Mouse (Mus musculus) layer of hippocampus, postnatal 10 days (tissue): ENCODE results near the gene Ankrd39. TPM values are rescaled to one million over a fixed set of nuclear protein-coding genes. Genes with fewer than 3 reads are reported as not detected.

Experiments used
- DNase-seq, 2 experiments: peaks; one replicate each; pipeline ENCODE4 v3.0.0; 2021; ENCODE audit warnings: low spot score in 2 of 2
- total RNA-seq, 2 experiments: library from RNA; stranded (reverse); gene quantifications; 2 replicates each; pipeline ENCODE4 v1.2.3; 2021

Ankrd39 gene
- total RNA-seq, 2 experiments from 2014 or later: 10.9 to 15.9 TPM

DNA sequence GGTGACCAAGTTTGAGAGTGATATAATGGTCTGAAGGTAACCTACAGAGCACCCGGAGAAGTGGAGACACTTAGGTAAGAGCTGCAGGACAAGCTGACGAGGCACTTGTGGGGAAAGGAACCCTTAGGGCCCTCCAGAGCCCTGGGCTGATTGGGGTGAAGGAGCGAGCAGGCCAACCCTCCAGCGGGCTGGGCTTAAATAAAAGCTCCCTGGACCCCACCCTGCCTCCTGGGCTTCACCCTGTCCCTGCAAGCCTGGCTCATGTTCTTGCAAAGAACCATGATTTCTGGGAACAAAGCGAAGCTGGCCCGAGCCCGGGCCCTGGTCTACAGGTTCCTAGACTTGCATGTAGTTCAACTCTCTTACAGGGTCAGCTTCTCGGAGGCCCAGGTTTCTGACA lies 26.3 kb upstream of the Ankrd39 start:
- no peak for DNase-seq

- DNase-seq: no peak
These were observed 25.5 kb upstream of the Ankrd39 start for GRCm38 (mm10) chr1:36572709-36573108.

DNA sequence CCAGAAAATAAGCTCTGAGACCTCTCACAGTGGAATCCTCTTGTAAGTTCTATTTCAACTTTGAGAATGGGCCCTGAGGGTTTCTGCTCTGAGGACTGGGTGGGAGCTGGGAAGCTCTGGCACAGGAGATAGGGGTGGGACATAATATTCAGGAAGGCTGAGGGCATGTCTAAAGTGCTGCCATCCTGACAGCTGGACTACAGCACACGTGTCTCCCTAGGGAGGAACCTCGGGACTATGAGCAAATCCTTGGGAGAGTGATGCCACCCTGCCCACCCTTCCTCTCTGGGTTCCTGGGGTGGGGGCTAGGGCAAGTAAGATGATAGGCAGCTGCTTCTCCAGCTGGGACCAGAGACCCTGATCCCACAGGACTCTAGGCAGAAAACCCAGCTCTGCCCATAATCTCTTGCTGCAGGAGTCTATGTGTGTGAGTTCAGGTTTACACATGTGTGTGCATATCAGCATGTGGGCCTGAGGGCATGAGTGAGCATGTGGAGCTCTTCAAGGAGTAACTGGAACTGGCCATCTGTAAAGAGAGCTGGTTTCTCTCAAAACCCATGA lies 25.0 kb upstream of the Ankrd39 start:
- DNase-seq: no peak

- DNase-seq: no peak
These were observed 24.4 kb upstream of the Ankrd39 start for GRCm38 (mm10) chr1:36571627-36572026.

- no peak for DNase-seq
These were observed 23.1 kb upstream of the Ankrd39 start for GRCm38 (mm10) chr1:36570320-36570719.

DNA sequence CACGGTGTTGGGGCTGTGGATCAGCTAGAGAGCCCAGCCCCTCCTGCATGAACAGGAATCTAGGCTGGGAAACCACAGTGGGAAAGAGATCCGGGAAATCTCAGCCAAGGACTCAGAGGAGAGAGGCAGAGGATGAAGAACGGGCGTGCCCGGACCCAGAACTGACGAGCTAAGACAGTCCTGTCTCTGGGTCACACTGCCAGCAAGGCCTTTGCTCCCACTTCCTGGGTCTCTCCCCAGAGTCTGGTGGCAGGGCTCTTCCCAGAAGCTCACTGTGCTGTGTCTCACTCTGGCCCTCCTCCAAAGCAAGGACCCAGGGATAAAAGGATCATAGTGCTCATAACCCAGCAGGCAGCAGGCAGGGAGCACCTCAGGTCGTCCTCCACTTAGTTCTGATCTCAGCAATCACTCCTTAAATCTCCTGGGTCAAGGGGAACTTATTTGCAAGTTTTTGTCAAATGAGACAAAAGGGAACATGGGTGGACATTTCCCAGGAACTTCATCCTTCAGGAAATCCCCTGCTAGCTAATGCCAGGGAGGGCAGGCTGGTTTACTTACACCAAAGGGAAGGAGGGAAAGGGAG lies 22.5 kb upstream of the Ankrd39 start:
- no peak for DNase-seq

DNA sequence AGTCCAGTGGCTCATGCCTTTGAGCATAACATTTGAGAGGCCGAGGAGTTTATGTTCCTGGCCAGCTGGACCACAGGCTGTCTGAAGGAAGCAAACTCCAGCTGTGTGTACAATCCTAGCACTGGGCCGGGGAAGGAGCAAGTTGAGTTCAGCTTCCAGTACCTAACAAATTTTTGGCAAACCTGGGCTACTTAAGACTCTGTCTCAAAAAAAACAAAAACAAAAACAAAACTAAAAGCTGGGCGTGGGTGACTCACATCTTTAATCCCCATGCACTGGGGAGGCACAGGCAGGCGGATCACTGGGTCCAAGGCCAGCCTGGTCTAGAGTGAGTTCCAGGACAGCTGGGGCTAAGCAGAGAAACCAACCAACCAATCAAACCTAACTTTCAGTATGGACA lies 21.5 kb upstream of the Ankrd39 start:
- DNase-seq: no peak

DNA sequence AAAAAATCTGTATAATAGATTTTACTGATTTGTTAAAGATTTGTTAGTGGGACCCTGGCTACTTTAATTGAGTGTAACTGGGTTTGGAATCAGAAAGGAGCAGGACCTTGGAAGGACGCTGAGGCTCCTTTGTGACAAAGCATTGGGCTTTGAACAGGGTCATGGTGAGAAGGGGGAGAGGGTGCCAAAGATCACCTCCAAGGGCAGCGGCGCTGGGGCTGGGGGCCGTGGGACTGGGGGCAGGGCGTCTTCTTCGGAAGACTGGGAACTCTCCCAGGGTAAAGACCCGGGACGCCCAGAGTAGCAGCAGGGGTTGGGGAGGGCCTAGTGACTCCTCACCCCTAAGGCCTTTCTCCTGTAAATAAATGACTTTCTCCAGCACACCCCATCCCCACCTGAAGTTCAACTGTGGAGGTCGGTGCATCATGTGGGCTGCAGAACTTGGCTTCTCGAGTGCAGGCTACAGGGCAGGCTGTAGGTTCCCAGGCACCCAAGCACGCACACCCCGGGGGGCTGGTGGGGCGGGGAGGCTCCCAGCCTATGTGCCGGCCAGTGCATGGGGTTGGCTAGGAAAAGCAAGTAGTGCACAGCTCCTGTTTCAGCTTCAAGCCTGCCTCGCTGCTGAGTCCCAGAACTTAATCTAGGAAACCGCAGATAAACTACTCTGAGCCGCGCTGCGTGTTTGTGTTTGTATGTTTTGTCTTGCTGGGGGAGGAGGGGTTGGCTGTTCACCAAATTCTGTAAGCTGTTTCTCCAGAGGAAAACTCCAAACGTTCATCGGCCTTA lies 20.8 kb upstream of the Ankrd39 start:
- DNase-seq: no peak

DNA sequence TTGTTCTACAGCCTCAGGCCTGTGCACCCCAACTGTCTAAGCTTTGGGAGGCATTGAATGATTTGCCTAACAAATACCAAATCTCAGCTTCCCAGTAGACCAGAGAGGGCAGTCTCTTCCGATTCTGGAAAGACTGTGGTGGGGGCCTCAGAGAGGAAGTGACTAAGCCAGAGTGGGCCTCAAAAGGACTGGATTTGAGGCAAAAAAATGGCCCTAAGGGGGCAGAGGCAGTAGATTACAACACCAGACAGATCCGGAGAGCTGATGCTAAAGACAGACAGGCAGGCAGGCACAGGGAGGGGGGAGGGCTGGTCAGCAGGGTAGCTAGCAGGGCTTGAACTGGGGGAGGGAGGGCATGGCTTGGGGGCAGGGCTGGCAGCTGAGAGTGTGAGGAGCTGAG lies 19.2 kb upstream of the Ankrd39 start:
- DNase-seq: no peak

DNA sequence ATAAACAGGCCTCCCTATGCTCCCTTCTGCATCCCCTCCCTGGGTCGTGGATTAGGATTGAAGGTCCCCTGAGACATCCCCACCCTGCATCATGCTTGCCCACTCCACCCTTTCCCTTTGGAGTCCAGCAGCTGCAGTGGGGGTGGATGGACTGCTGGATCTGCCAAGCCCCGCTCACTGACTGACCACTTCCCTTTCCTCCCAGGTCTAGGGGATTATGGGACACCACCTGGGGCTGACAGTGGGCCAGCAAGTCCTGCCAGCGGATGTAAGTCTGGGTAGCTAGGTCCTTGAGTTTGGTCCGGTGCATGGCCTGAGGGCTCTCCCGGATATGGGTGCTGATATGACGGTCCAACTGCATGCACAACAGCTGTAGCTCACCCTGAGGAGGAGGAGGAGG lies 16.9 kb upstream of the Ankrd39 start:
- no peak for DNase-seq

DNA sequence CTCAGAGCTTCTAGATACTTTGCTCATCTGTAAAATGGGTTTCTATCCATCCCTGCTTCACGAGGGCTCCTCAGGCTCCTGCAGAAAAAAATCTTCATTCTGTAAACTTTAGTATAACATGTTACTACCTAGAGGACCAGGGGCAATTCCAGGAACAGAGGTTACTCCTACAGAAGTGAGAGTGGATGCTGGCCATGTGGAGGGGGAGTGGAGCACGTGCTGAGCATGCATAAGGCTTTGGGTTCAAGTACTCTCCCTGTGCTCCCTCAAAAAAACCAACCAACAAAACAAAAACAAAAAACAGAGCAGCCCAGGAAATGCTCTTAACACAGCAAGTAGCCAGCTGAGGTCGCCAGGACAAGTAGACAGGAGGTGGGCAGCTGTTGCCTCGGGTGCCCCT lies 16.4 kb upstream of the Ankrd39 start:
- no peak for DNase-seq

DNA sequence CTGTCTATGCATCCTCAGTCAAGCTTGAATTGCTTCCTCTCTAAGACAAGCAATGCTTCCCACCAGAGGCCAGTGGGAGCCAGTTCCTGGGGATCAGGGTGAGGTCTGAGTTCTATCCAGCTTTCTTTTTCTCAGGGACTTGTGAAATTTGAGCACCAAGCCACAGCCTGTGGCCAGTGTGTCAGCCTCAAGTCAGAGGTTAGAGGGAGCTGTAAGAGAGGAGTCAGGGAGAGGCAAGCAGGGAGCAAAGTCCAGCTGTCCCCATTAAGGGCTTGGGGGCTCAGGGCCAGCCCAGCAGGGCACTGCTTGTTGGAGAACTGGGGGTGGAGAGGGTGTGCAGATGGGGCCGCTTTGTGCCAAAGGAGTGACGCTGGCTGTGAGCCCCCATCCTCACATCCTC lies 16.0 kb upstream of the Ankrd39 start:
- DNase-seq: no peak

GRCm38 (mm10) chr1:36562388-36562787 lies 15.1 kb upstream of the Ankrd39 start:
- DNase-seq: no peak

DNA sequence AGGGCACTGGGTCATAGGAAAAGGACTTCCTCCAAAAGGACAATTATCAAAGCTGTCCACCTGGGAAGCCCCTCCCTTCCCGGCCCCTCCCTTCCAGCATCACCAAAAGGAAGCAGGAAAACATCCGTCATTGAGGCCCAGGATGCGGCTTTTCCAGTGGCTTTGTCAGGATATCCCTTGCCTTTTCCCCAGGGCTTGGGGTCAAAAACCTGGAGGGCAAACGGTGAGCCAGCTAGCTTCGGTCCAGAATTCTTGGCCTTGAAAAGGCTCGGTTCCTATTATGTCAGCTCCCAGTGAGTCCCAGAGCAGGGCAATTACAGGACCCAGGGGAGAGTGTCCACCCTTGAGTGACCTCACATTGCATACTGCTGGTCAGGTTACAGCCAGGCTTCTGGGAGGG lies 13.7 kb upstream of the Ankrd39 start:
- DNase-seq: no peak

DNA sequence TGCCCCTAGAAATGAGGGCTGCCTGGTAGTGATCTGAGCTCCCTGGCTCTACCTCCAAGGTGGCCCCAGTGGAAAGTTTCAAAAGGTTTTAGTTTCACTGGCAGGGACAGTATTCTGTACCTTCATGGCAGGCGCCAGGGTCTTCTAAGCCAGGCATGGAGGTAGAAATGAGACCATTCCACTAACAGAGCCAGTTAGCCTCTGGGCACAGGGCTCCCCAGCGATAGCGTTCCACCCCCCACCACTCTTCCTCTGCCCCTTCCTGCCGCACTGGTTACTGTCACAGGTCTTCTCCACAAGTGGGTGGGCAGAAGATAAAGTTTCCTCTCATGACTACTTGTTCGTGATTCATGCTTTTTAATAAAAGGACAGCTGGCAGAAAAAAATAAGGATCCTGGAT lies 12.6 kb upstream of the Ankrd39 start:
- DNase-seq: no peak

DNA sequence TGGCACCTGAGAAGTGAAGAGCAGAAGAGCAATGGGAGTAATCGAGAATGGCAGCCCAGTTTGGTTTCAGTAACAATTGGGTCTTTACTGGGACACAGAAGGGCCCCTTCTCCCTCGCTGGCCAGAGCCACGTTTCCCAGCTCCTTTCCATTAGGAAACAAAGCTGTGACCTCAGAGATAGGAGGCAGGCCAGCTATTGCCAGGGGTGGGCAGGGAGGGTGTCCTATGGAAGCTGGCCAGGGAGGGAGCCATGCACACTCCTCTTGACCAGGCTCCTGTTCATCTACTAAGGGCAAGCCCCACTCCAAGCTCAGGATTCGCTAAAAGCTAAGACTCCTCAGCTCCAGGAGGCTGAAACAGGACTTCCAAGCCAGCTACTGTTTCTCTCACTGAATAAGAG lies 12.0 kb upstream of the Ankrd39 start:
- no peak for DNase-seq

DNA sequence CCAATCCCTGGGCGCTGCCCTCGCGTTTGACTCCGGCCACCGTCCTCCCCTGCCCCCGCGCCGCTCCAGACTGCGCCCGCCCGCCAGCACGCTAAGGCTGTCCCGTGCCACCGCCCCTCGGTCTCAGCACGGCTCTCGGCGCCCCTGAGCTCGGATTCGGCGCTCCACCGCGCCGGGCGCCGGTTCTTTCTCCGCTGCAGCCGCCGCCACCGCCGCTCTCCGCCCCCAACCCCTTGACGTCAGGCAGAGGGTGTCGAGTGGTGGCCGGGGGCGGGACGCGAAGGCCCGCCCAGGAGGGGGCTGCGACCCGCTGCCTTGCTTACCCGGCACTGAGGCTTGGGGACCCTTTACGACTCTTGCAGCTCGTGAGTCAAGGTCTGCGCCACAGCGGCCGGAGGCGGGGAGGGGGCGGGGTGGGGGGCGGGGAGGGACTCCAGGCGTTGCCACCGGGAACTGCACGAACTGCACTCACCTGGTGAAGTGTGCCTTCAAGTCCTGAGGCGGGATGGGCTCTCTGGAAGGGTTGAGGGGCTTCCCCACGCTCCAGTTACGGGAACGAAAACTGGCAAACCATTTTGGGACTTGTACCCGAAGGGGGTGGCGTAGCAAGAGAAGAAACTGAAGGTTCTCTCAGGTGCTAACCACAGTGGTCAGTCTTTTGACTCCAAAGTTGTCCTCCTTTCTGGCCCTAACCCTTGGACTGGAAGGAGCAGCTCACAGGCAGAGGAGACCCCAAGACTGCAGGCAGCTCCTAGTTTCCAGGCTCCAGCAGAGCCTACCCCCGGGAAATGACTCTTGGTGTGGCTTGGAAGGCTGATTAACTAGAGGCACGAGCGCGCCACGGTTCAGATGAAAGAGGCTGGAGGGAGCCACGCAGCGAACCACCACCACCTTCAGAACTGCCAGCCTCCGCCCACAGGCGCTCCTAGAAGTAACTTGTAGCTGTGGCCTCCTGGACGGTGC lies 11.1 kb upstream of the Ankrd39 start, which contains the start of gene Sema4c:
TSS of gene Sema4c (minus strand) at position 319 of the 963 bp plus-strand sequence.
- peak; percentile 72 to 81 for DNase-seq

- peak; percentile 78 to 87 for DNase-seq
These were observed 10.3 kb upstream of the Ankrd39 start for GRCm38 (mm10) chr1:36557457-36558011.

DNA sequence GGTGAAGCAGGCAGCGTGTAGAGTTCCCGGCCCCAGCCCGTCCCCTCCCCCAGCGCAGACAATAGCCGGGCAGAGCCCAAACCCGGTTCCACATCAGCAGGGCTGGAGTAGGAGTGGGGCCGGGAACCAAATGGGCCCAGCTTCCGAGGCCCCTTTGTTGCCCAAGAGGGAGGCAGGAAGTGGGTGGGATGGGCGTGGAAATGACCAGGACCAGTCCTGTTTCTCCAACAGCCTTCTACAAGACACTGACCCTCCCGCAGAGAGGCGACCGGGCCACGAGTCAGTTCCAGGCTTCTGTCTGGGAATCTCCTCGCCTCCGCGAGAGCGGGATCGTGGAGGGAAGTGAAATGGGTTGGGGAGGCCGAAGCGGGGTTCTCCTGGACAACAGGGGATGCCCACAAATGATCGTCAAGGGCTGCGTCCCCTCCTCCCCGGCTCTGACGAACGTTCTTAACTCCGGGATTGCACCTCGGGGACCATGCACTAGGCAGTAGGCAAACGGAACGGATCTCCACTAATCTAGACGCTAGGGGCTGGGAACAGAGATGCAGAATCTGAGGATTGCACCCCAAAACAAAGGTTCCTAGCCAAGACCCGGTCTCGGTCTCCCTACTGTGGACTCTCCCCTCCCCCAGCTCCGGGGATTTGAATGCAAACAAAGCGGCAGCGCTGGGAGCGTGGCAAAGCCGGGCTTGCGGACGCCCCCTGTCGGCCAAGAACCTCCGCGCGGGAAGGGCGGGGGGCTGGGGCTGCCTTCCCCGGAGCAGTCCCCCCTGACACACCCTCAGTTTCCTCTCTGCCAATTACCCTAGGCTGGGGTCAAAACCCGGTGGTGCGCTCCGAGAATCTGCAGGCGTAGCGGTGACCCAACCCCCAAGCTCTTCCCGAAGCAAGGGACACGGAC lies 9.6 kb upstream of the Ankrd39 start:
- peak; percentile 99 for DNase-seq

DNA sequence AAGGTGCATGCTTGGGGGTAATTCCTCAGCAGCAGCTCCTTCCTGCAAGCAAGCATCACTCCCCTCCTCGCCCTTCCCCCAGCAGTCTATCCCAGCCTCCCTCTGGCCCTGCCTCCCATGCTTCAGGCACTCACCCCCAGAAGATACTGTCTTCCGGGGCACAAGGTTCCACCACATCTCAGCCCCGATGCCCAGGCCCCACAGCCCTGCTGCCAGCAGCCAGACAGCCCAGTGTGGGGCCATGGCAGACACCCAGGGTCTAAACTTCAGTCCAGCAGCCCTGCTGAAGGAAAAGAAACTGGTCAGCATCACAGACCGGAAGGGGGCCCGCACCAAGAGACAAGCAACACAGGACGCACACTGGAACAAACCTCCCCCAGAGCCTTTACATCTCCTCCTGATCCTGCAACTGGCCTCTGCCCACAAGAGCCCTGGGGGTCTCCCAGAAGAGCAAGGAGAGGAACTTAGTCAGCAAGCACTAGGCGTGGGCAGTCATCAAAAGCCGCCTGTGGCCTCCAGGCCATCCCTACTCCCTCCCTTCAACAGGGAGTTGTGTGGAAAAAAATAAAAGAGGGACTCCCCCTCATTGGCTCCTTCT lies 8.7 kb upstream of the Ankrd39 start:
- DNase-seq: peak in 1 of 2 experiments; percentile 53
